Comparison of ENCODE assay signal across 15 mouse cellular contexts in genomic region chr12:108143624-108144498, GRCm38 (mm10). TPM values are rescaled to one million over a fixed set of nuclear protein-coding genes. Genes with fewer than 3 reads are reported as not detected.
DNase-seq lines count a peak whose midpoint lies in the region; ATAC-seq and TF ChIP-seq lines count a peak whose summit lies in the region.
"Had no signal": no experiment of that assay in that cellular context is flagged by ENCODE, and none has a peak within 500 bp of the region (broad histone marks: within the 10 kb centered on the region; RNA-seq: fewer than 3 reads in every experiment).

No protein-coding gene starts in this region.

- 0 out of 2 replicates have a peak, but pooled peaks cover 9% of the 10 kb centered on the region for H3K4me1 ChIP-seq in liver, embryonic 13.5 days (replicated peaks)
- 0 out of 2 replicates have a peak, but pooled peaks cover 2% of the 10 kb centered on the region for H3K4me1 ChIP-seq in liver, embryonic 11.5 days (replicated peaks; ENCODE audit: control insufficient read depth, insufficient read depth, low read length)
- peaks cover 7% of the 10 kb centered on the region; the same call in 1 of the 2 replicates for H3K4me1 ChIP-seq in small intestine, adult 2 months (ENCODE audit: control insufficient read depth, insufficient read depth, insufficient read length, low read length)
- no peaks in the 10 kb centered on the region for H3K4me1 ChIP-seq in midbrain, embryonic 13.5 days (replicated peaks)
- H3K4me1 ChIP-seq: hindbrain, embryonic 12.5 days; limb, embryonic 12.5 days had no signal

- no peak overlapping the region for H3K9ac ChIP-seq in liver, embryonic 13.5 days
- H3K9ac ChIP-seq in liver, embryonic 11.5 days (ENCODE audit: low read depth, low read length) = no peak overlapping the region
- no peak overlapping the region for H3K9ac ChIP-seq in midbrain, embryonic 13.5 days (replicated peaks)
- H3K9ac ChIP-seq: forebrain, postnatal 0 days; heart, embryonic 13.5 days; hindbrain, embryonic 12.5 days; limb, embryonic 12.5 days had no signal

- H3K9me3 ChIP-seq in liver, embryonic 13.5 days (replicated peaks) = no peaks in the 10 kb centered on the region
- H3K9me3 ChIP-seq in liver, embryonic 11.5 days (ENCODE audit: control insufficient read depth, low read length) = no peaks in the 10 kb centered on the region
- H3K9me3 ChIP-seq in midbrain, embryonic 13.5 days = no peaks in the 10 kb centered on the region
- H3K9me3 ChIP-seq: heart, embryonic 13.5 days; hindbrain, embryonic 12.5 days; limb, embryonic 12.5 days had no signal

- no peak for TF ChIP-seq POLR2A in small intestine, adult 2 months (IDR thresholded peaks at IDR 0.05; ENCODE audit: low read depth, low read length)

- 86% methylated on average over 5 of the region's 5 CpGs for WGBS in liver, embryonic 13.5 days (ENCODE audit: insufficient replicate concordance)
- WGBS in liver, embryonic 11.5 days = 85% methylated on average over 5 of the region's 5 CpGs
- 71% methylated on average over 5 of the region's 5 CpGs for WGBS in small intestine, adult 2 months
- 94% methylated on average over 5 of the region's 5 CpGs for WGBS in midbrain, embryonic 13.5 days

- no peaks in the 10 kb centered on the region for H3K27me3 ChIP-seq in liver, embryonic 13.5 days
- no peaks in the 10 kb centered on the region for H3K27me3 ChIP-seq in liver, embryonic 11.5 days (replicated peaks; ENCODE audit: control insufficient read depth, insufficient read depth, low read length)
- no peaks in the 10 kb centered on the region for H3K27me3 ChIP-seq in small intestine, adult 2 months (ENCODE audit: control insufficient read depth, insufficient read depth, low read length)
- H3K27me3 ChIP-seq in midbrain, embryonic 13.5 days = no peaks in the 10 kb centered on the region
- H3K27me3 ChIP-seq: heart, embryonic 13.5 days; hindbrain, embryonic 12.5 days; limb, embryonic 12.5 days had no signal

- H3K36me3 ChIP-seq in liver, embryonic 13.5 days = peaks cover 64% of the 10 kb centered on the region
- peaks cover 4% of the 10 kb centered on the region; the same call in 1 of the 2 replicates for H3K36me3 ChIP-seq in liver, embryonic 11.5 days (ENCODE audit: control insufficient read depth, insufficient read depth, low read length)
- peaks cover 17% of the 10 kb centered on the region for H3K36me3 ChIP-seq in small intestine, adult 2 months (ENCODE audit: control insufficient read depth, insufficient read depth, low read length)
- H3K36me3 ChIP-seq in midbrain, embryonic 13.5 days = peaks cover 18% of the 10 kb centered on the region

- peak; percentile 20 to 29 for DNase-seq in heart, postnatal 10 days
- DNase-seq in heart, postnatal 4 days = no peak
- DNase-seq in liver, embryonic 13.5 days = no peak
- DNase-seq in liver, embryonic 11.5 days (ENCODE audit: low spot score) = no peak
- peak; percentile 78 for DNase-seq in kidney, adult 9 months
- DNase-seq in adrenal gland, postnatal 4 days (ENCODE audit: low spot score in 2 of 2) = no peak
- DNase-seq: B cell, adult 2 months; cerebellum, adult 18-20 months; forebrain, postnatal 0 days; lung, adult 18-20 months had no signal

- intact Hi-C loops in heart, postnatal 10 days (cut with DNase I) = no loop called here

- ATAC-seq in liver, embryonic 13.5 days (ENCODE audit: low read depth) = 0 out of 2 replicates have a peak, but pooled peaks have one; percentile 18
- ATAC-seq in liver, embryonic 11.5 days (replicated peaks; ENCODE audit: low FRiP score) = no peak; the same call in 1 of the 2 replicates
- no peak for ATAC-seq in midbrain, embryonic 13.5 days
- ATAC-seq: forebrain, postnatal 0 days had no signal

- no peak overlapping the region for H3K4me2 ChIP-seq in liver, embryonic 13.5 days
- H3K4me2 ChIP-seq in liver, embryonic 11.5 days = no peak overlapping the region
- no peak overlapping the region for H3K4me2 ChIP-seq in midbrain, embryonic 13.5 days (replicated peaks)
- H3K4me2 ChIP-seq: heart, embryonic 13.5 days; hindbrain, embryonic 12.5 days; limb, embryonic 12.5 days had no signal

- H3K4me3 ChIP-seq in liver, embryonic 13.5 days (replicated peaks) = no peak overlapping the region
- H3K4me3 ChIP-seq in liver, embryonic 11.5 days (ENCODE audit: low read depth, low read length) = no peak overlapping the region
- no peak overlapping the region for H3K4me3 ChIP-seq in small intestine, adult 2 months (ENCODE audit: low read depth, low read length)
- H3K4me3 ChIP-seq in midbrain, embryonic 13.5 days (replicated peaks) = no peak overlapping the region
- H3K4me3 ChIP-seq: heart, embryonic 13.5 days; hindbrain, embryonic 12.5 days; limb, embryonic 12.5 days had no signal

- H3K27ac ChIP-seq in liver, embryonic 13.5 days = no peak overlapping the region
- H3K27ac ChIP-seq in liver, embryonic 11.5 days (ENCODE audit: low read depth, low read length) = no peak overlapping the region
- peak overlapping the region; percentile 72; the same call in 1 of the 2 replicates for H3K27ac ChIP-seq in small intestine, adult 2 months (ENCODE audit: insufficient read depth, low read depth, low read length)
- H3K27ac ChIP-seq in midbrain, embryonic 13.5 days = no peak overlapping the region
- H3K27ac ChIP-seq: heart, embryonic 13.5 days; hindbrain, embryonic 12.5 days; limb, embryonic 12.5 days had no signal

- no peak for TF ChIP-seq CTCF in small intestine, adult 2 months (IDR thresholded peaks at IDR 0.05; ENCODE audit: extremely low read depth, insufficient read length, insufficient replicate concordance, low read depth, low read length)

RNA-seq across cellular contexts. Expression of gene Setd3, which starts 35.3 kb away (rescaled TPM):
- total RNA-seq in heart, postnatal 10 days (2021) = 10 to 100 TPM; 77.6 to 79.3 TPM
- 10 to 100 TPM; 74.9 to 75.7 TPM for total RNA-seq in heart, postnatal 4 days (2021)
- polyA plus RNA-seq in liver, embryonic 13.5 days (2015; fragmentation: Nextera tagmentation; extraction: Ambion mirVana) = 56.6 and 71.5 TPM in 2 replicates
- polyA plus RNA-seq in liver, embryonic 11.5 days (2014; fragmentation: Nextera tagmentation; extraction: Ambion mirVana) = 73.3 and 77.0 TPM in 2 replicates
- 4.2 and 8.9 TPM in 2 replicates for polyA plus RNA-seq in small intestine, adult 2 months (2012; rRNA removed)
- 100 to 1,000 TPM; 100 to 103 TPM for total RNA-seq in adrenal gland, postnatal 4 days (2021)
- 93.6 and 96.6 TPM in 2 replicates for polyA plus RNA-seq in midbrain, embryonic 13.5 days (2015; fragmentation: Nextera tagmentation; extraction: Ambion mirVana)

RNA-seq across cellular contexts. Expression of gene Ccnk, which starts 35.5 kb away (rescaled TPM):
- total RNA-seq in heart, postnatal 10 days (2021) = 10 to 100 TPM; 29.0 to 30.6 TPM
- 10 to 100 TPM; 30.5 to 32.8 TPM for total RNA-seq in heart, postnatal 4 days (2021)
- 1.8 and 2.3 TPM in 2 replicates for polyA plus RNA-seq in liver, embryonic 13.5 days (2015; fragmentation: Nextera tagmentation; extraction: Ambion mirVana)
- 4.3 and 5.2 TPM in 2 replicates for polyA plus RNA-seq in liver, embryonic 11.5 days (2014; fragmentation: Nextera tagmentation; extraction: Ambion mirVana)
- 4.8 and 11.4 TPM in 2 replicates for polyA plus RNA-seq in small intestine, adult 2 months (2012; rRNA removed)
- 10 to 100 TPM; 43.9 to 45.8 TPM for total RNA-seq in adrenal gland, postnatal 4 days (2021)
- polyA plus RNA-seq in midbrain, embryonic 13.5 days (2015; fragmentation: Nextera tagmentation; extraction: Ambion mirVana) = 4.4 and 4.7 TPM in 2 replicates

Comparison
In these comparisons a context has a peak if more than half of its experiments do, and no peak if none do; other contexts are left out.
1. DNase-seq: peak in heart, postnatal 10 days (2 of 2) and kidney, adult 9 months (single experiment); none in heart, postnatal 4 days (single experiment), liver, embryonic 13.5 days (single experiment), liver, embryonic 11.5 days (single experiment) and adrenal gland, postnatal 4 days (0 of 2).